Mouse (Mus musculus) kidney, postnatal 10 days (tissue): ENCODE results near the gene Gm4498.
"Not testable (repeated sequence)": the region's sequence is repeated elsewhere in the genome, so short reads cannot be mapped to it uniquely, and the experiment has no call there.

Source experiments
- DNase-seq: peaks from one replicate; pipeline ENCODE4 v3.0.0; 2021; ENCODE audit warnings: mixed read lengths

Gene Gm4498

GRCm38 (mm10) chr7:20233728-20234127, at the start of gene Gm4498:
Gene Gm4498 (minus strand): TSS chr7:20233828.
- DNase-seq, result not testable (repeated sequence)

DNA sequence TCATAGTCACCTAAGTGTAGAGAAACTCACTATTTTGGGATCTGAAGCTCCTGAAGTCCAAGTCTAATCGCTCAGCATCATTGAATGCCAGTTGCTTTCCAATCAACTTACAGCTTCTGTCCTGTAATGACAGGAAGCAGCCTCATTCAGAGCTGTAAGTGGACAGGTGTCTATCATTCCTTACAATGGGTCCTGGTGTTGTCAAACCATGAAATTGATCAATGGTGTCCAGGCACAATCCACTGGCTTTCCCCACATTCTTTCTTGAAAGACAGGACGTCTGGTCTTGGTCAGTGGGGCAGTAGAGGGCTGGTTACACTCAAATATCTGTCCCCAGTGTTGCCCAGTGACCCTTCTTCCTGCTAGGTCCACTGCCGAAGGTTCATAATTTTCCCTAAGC, 29.1 kb upstream of the Gm4498 start, which contains the start of gene Gm5890:
Gene Gm5890 (minus strand): TSS at position 101 of the 400 bp plus-strand sequence.
- DNase-seq, result not testable (repeated sequence)

GRCm38 (mm10) chr7:20205507-20205906, 28.1 kb downstream of the Gm4498 start, which contains the start of gene Gm6164:
Gene Gm6164 (minus strand): TSS chr7:20205607.
- DNase-seq, result not testable (repeated sequence)

- DNase-seq, result not testable (repeated sequence)
These were observed 40.2 kb downstream of the Gm4498 start, which contains the start of gene Vmn1r95 for GRCm38 (mm10) chr7:20193410-20193809. Gene Vmn1r95 (plus strand): TSS chr7:20193710.
